Mouse (Mus musculus) MEL (cell line): ENCODE measurements at regions not wholly inside any gene's neighbourhood (a gene's known extent, or its start where the extent isn't known, plus 50 kb on each side); places are given as distances from the start of the nearest gene placed in this dataset.

ENCODE experiments used
- DNase-seq: peaks from one replicate; pipeline ENCODE4 v3.0.0; 2011; ENCODE audit warnings: low read depth, low spot score
- H3K27ac ChIP-seq: 2 replicates; pipeline ENCODE4 v1.5.1; 2012; ENCODE audit warnings: low read depth, mild to moderate bottlenecking, control low read depth, low read length, moderate library complexity; ENCODE audit not compliant: control insufficient read depth
- H3K27me3 ChIP-seq, 2 experiments: fragments of 150-350 bp in 1 of 2; sonication (generic) in 1 of 2; 2 replicates each; pipeline ENCODE4 v1.6.1; 2012; ENCODE audit warnings: low read length in 2 of 2, mild to moderate bottlenecking in 2 of 2, improper control_type of control experiment in 1 of 2, moderate library complexity in 1 of 2; ENCODE audit not compliant: insufficient read depth in 2 of 2, control insufficient read depth in 1 of 2
- H3K36me3 ChIP-seq, 2 experiments: 2 replicates each; pipeline ENCODE4 v1.6.1; 2012 to 2014; ENCODE audit warnings: low read length in 2 of 2, improper control_type of control experiment in 1 of 2, inconsistent platforms in 1 of 2, mild to moderate bottlenecking in 1 of 2; ENCODE audit not compliant: insufficient read depth in 2 of 2, control insufficient read depth in 1 of 2
- H3K4me1 ChIP-seq, 2 experiments: fragments of 150-350 bp in 1 of 2; sonication (generic) in 1 of 2; 2 replicates each; pipeline ENCODE4 v1.6.1; 2012; ENCODE audit warnings: low read length in 2 of 2, improper control_type of control experiment in 1 of 2, mild to moderate bottlenecking in 1 of 2; ENCODE audit not compliant: insufficient read depth in 2 of 2, control insufficient read depth in 1 of 2
- H3K4me3 ChIP-seq, 2 experiments: fragments of 150-350 bp in 1 of 2; sonication (generic) in 1 of 2; 2 replicates each; pipeline ENCODE4 v1.5.1; 2012; ENCODE audit warnings: low read depth in 2 of 2, low read length in 2 of 2, mild to moderate bottlenecking in 2 of 2, moderate library complexity in 2 of 2, control low read depth in 1 of 2, improper control_type of control experiment in 1 of 2; ENCODE audit not compliant: control insufficient read depth in 1 of 2, insufficient read depth in 1 of 2
- H3K79me2 ChIP-seq: 2 replicates; pipeline ENCODE4 v1.6.1; 2012; ENCODE audit warnings: mild to moderate bottlenecking, low read length, moderate library complexity; ENCODE audit not compliant: control insufficient read depth, poor library complexity, insufficient read depth
- H3K9ac ChIP-seq: 2 replicates; pipeline ENCODE4 v1.6.1; 2012; ENCODE audit warnings: low read depth, mild to moderate bottlenecking, control low read depth, low read length, moderate library complexity; ENCODE audit not compliant: control insufficient read depth, poor library complexity, severe bottlenecking
- H3K9me3 ChIP-seq: fragments of 150-350 bp; sonication (generic); replicated peaks from 2 replicates; pipeline ENCODE4 v1.6.1; 2012; ENCODE audit warnings: mild to moderate bottlenecking, low read length, improper control_type of control experiment, moderate library complexity; ENCODE audit not compliant: insufficient read depth
- BHLHE40 ChIP-seq: IDR thresholded peaks from 2 replicates; pipeline ENCODE4 v1.6.1; 2012; ENCODE audit warnings: low read depth, mild to moderate bottlenecking, inconsistent platforms, low read length, improper control_type of control experiment, borderline replicate concordance
- CHD1 ChIP-seq: IDR thresholded peaks from 2 replicates; pipeline ENCODE4 v1.6.1; 2012; ENCODE audit warnings: low read depth, mild to moderate bottlenecking, inconsistent platforms, low read length, improper control_type of control experiment
- CHD2 ChIP-seq: IDR thresholded peaks from 2 replicates; pipeline ENCODE4 v1.6.1; 2011; ENCODE audit warnings: low read length, improper control_type of control experiment
- CTCF ChIP-seq, 3 experiments: IDR thresholded peaks in 2 of 3; conservative IDR thresholded peaks in 1 of 3; 2 replicates each; pipeline ENCODE4 v1.5.1; 2011 to 2012; ENCODE audit warnings: low read length in 3 of 3, low read depth in 2 of 3, mild to moderate bottlenecking in 2 of 3, improper control_type of control experiment in 1 of 3, inconsistent platforms in 1 of 3, mixed read lengths in 1 of 3, moderate library complexity in 1 of 3; ENCODE audit not compliant: control insufficient read depth in 1 of 3, insufficient read depth in 1 of 3, poor library complexity in 1 of 3, severe bottlenecking in 1 of 3
- E2F4 ChIP-seq: IDR thresholded peaks from 2 replicates; pipeline ENCODE4 v1.6.1; 2011; ENCODE audit warnings: low read depth, low read length, improper control_type of control experiment, borderline replicate concordance
- ELF1 ChIP-seq: IDR thresholded peaks from 2 replicates; pipeline ENCODE4 v1.6.1; 2014; ENCODE audit warnings: low read depth, mild to moderate bottlenecking, inconsistent platforms, low read length, improper control_type of control experiment, moderate library complexity
- EP300 ChIP-seq, 2 experiments: IDR thresholded peaks; 2 replicates each; pipeline ENCODE4 v1.6.1; 2011; ENCODE audit warnings: improper control_type of control experiment in 2 of 2, low read length in 2 of 2, low read depth in 1 of 2, mild to moderate bottlenecking in 1 of 2
- ETS1 ChIP-seq: IDR thresholded peaks from 2 replicates; pipeline ENCODE4 v1.6.1; 2012; ENCODE audit warnings: low read depth, mild to moderate bottlenecking, inconsistent platforms, low read length, improper control_type of control experiment, moderate library complexity
- GABPA ChIP-seq: IDR thresholded peaks from 2 replicates; pipeline ENCODE4 v1.6.1; 2012; ENCODE audit warnings: low read depth, mild to moderate bottlenecking, inconsistent platforms, low read length, improper control_type of control experiment, moderate library complexity
- GATA1 ChIP-seq: IDR thresholded peaks from 2 replicates; pipeline ENCODE4 v1.6.1; 2011; ENCODE audit warnings: low read depth, low read length, improper control_type of control experiment
- JUND ChIP-seq: IDR thresholded peaks from 2 replicates; pipeline ENCODE4 v1.6.1; 2011; ENCODE audit warnings: low read depth, mild to moderate bottlenecking, improper control_type of control experiment, low read length
- KAT2A ChIP-seq: conservative IDR thresholded peaks from 2 replicates; pipeline ENCODE4 v1.6.1; 2012; ENCODE audit warnings: low read depth, low read length, improper control_type of control experiment, inconsistent platforms
- MAFK ChIP-seq: IDR thresholded peaks from 2 replicates; pipeline ENCODE4 v1.6.1; 2011; ENCODE audit warnings: low read depth, mild to moderate bottlenecking, low read length, improper control_type of control experiment, borderline replicate concordance
- MAX ChIP-seq: IDR thresholded peaks from 2 replicates; pipeline ENCODE4 v1.6.1; 2011; ENCODE audit warnings: low read length, improper control_type of control experiment
- MAZ ChIP-seq: IDR thresholded peaks from 2 replicates; pipeline ENCODE4 v1.6.1; 2012; ENCODE audit warnings: low read depth, mild to moderate bottlenecking, inconsistent platforms, low read length, improper control_type of control experiment
- MEF2A ChIP-seq: IDR thresholded peaks from 2 replicates; pipeline ENCODE4 v1.6.1; 2014; ENCODE audit warnings: low read depth, mild to moderate bottlenecking, inconsistent platforms, low read length, improper control_type of control experiment; ENCODE audit not compliant: poor library complexity, insufficient replicate concordance, severe bottlenecking; ENCODE audit errors: extremely low read depth
- MXI1 ChIP-seq: IDR thresholded peaks from 2 replicates; pipeline ENCODE4 v1.6.1; 2011; ENCODE audit warnings: mild to moderate bottlenecking, low read depth, low read length, improper control_type of control experiment
- MYB ChIP-seq: IDR thresholded peaks from 2 replicates; pipeline ENCODE4 v1.6.1; 2011; ENCODE audit warnings: mild to moderate bottlenecking, low read depth, low read length, improper control_type of control experiment
- MYC ChIP-seq: IDR thresholded peaks from 2 replicates; pipeline ENCODE4 v1.6.1; 2011; ENCODE audit warnings: low read depth, mild to moderate bottlenecking, low read length, improper control_type of control experiment, moderate library complexity
- NELFE ChIP-seq: IDR thresholded peaks from 2 replicates; pipeline ENCODE4 v1.6.1; 2011; ENCODE audit warnings: low read depth, low read length, improper control_type of control experiment
- NRF1 ChIP-seq: IDR thresholded peaks from 2 replicates; pipeline ENCODE4 v1.6.1; 2014; ENCODE audit warnings: low read depth, mild to moderate bottlenecking, inconsistent platforms, low read length, improper control_type of control experiment, moderate library complexity; ENCODE audit not compliant: poor library complexity, insufficient read depth, severe bottlenecking
- POLR2A ChIP-seq, 2 experiments: IDR thresholded peaks; 2 replicates each; pipeline ENCODE4 v1.6.1; 2011 to 2012; ENCODE audit warnings: low read length in 2 of 2, mild to moderate bottlenecking in 2 of 2, control low read depth in 1 of 2, improper control_type of control experiment in 1 of 2, low read depth in 1 of 2, moderate library complexity in 1 of 2; ENCODE audit not compliant: control insufficient read depth in 1 of 2, insufficient read depth in 1 of 2, poor library complexity in 1 of 2
- POLR2AphosphoS2 ChIP-seq: IDR thresholded peaks from 2 replicates; pipeline ENCODE4 v1.6.1; 2011; ENCODE audit warnings: low read length, improper control_type of control experiment
- POLR2AphosphoS5 ChIP-seq: IDR thresholded peaks from 2 replicates; pipeline ENCODE4 v1.6.1; 2012; ENCODE audit warnings: low read depth, borderline replicate concordance, mild to moderate bottlenecking, inconsistent platforms, low read length, moderate library complexity, mixed read lengths
- RAD21 ChIP-seq: IDR thresholded peaks from 2 replicates; pipeline ENCODE4 v1.6.1; 2011; ENCODE audit warnings: mild to moderate bottlenecking, low read depth, low read length, improper control_type of control experiment
- RCOR1 ChIP-seq: IDR thresholded peaks from 2 replicates; pipeline ENCODE4 v1.6.1; 2012; ENCODE audit warnings: low read depth, mild to moderate bottlenecking, inconsistent platforms, low read length, improper control_type of control experiment
- SIN3A ChIP-seq: IDR thresholded peaks from 2 replicates; pipeline ENCODE4 v1.6.1; 2012; ENCODE audit warnings: low read length, improper control_type of control experiment, inconsistent platforms
- SMC3 ChIP-seq: IDR thresholded peaks from 2 replicates; pipeline ENCODE4 v1.6.1; 2011; ENCODE audit warnings: low read depth, low read length, improper control_type of control experiment
- TAL1 ChIP-seq: IDR thresholded peaks from 2 replicates; pipeline ENCODE4 v1.6.1; 2012; ENCODE audit warnings: mild to moderate bottlenecking, inconsistent platforms, low read length, moderate library complexity, mixed read lengths
- TBP ChIP-seq: IDR thresholded peaks from 2 replicates; pipeline ENCODE4 v1.8.0; 2011; ENCODE audit warnings: low read depth, low read length, improper control_type of control experiment
- TCF12 ChIP-seq: IDR thresholded peaks from 2 replicates; pipeline ENCODE4 v1.6.1; 2014; ENCODE audit warnings: low read depth, mild to moderate bottlenecking, inconsistent platforms, low read length, improper control_type of control experiment, moderate library complexity
- UBTF ChIP-seq: IDR thresholded peaks from 2 replicates; pipeline ENCODE4 v1.6.1; 2012; ENCODE audit warnings: low read depth, mild to moderate bottlenecking, inconsistent platforms, low read length, improper control_type of control experiment, moderate library complexity, borderline replicate concordance; ENCODE audit not compliant: insufficient read depth
- USF1 ChIP-seq: IDR thresholded peaks from 2 replicates; pipeline ENCODE4 v1.6.1; 2014; ENCODE audit warnings: low read depth, mild to moderate bottlenecking, inconsistent platforms, low read length, improper control_type of control experiment, moderate library complexity
- USF2 ChIP-seq, 2 experiments: IDR thresholded peaks; 2 replicates each; pipeline ENCODE4 v1.6.1; 2011 to 2012; ENCODE audit warnings: improper control_type of control experiment in 2 of 2, low read length in 2 of 2, borderline replicate concordance in 1 of 2, inconsistent platforms in 1 of 2, low read depth in 1 of 2, mild to moderate bottlenecking in 1 of 2; ENCODE audit not compliant: insufficient read depth in 1 of 2
- ZC3H11A ChIP-seq: IDR thresholded peaks from 2 replicates; pipeline ENCODE4 v1.6.1; 2012; ENCODE audit warnings: low read depth, mild to moderate bottlenecking, inconsistent platforms, low read length, improper control_type of control experiment
- ZMIZ1 ChIP-seq: IDR thresholded peaks from 2 replicates; pipeline ENCODE4 v1.6.1; 2012; ENCODE audit warnings: low read depth, mild to moderate bottlenecking, inconsistent platforms, low read length, improper control_type of control experiment, moderate library complexity
- ZNF384 ChIP-seq: IDR thresholded peaks from 2 replicates; pipeline ENCODE4 v1.6.1; 2012; ENCODE audit warnings: low read depth, mild to moderate bottlenecking, inconsistent platforms, low read length, improper control_type of control experiment

DNA sequence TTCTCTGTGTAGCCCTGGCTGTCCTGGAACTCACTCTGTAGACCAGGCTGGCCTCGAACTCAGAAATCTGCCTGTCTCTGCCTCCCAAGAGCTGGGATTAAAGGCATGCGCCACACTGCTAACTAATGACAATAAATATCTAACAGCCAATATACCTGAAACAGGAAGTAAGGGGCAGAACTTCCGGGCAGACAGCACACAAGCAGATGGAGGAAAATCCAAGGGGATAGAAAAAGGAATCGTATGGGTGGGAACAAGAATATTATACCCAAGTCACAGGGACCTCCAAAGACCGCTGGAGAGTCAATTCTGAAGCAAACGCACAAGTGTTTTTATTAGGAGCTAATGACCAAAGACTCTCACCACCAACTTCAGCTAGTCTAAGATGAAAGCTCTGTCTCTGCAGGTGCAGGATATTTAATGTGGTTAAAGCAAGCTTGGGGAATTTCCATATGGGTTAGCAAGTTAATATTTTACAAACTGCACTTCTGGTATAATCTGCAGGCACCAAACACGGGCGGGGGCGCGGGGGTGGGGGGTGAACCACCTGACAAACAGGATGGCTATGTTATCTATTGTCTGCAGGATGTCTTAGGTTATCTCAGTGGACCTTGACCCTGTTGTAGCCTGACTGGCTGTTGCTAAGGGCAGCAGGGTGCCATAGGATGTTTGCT is 1122.3 kb upstream of the Cited2 start:
- Histone ChIP-seq H3K9me3 (no peaks in the 10 kb centered on the region), H3K9ac (no peak overlapping the region), H3K79me2 (no peaks in the 10 kb centered on the region), H3K4me1 (peaks cover 9 to 14% of the 10 kb centered on the region in 2 experiments; a peak in 3 of 4 replicates), H3K36me3 (peaks cover 0 to 17% of the 10 kb centered on the region in 2 experiments; a peak in 2 of 4 replicates), H3K4me3 (no peak overlapping the region), H3K27me3 (no peaks in the 10 kb centered on the region), H3K27ac (peak overlapping the region; percentile 84)
- TF ChIP-seq ZMIZ1 (no peak), MAZ (peak; percentile 92), MAX (no peak), GATA1 (peak; percentile 86), ETS1 (peak; percentile 83), NRF1 (no peak), E2F4 (no peak), KAT2A (no peak), GABPA (no peak), POLR2A (IDR thresholded peaks at IDR 0.05; ENCODE audit: control insufficient read depth in 1 of 2, insufficient read depth in 1 of 2, low read depth in 1 of 2, low read length in 2 of 2, poor library complexity in 1 of 2) (no peak), UBTF (no peak), TCF12 (peak; percentile 97), MEF2A (no peak), USF2 (IDR thresholded peaks at IDR 0.05; ENCODE audit: borderline replicate concordance in 1 of 2, insufficient read depth in 1 of 2, low read depth in 1 of 2, low read length in 2 of 2) (no peak), BHLHE40 (peak; percentile 46; the same call in 1 of the 2 replicates), USF1 (peak; percentile 74; the same call in 1 of the 2 replicates), SMC3 (no peak), CHD1 (no peak), MYC (no peak), TAL1 (peak; percentile 94), POLR2AphosphoS5 (no peak), RAD21 (no peak), ZC3H11A (no peak), ZNF384 (no peak), POLR2AphosphoS2 (no peak), MYB (peak; percentile 30; the same call in 1 of the 2 replicates), CTCF (IDR thresholded peaks at IDR 0.05 in 2 of 3, conservative IDR thresholded peaks at IDR 0.05 in 1 of 3; ENCODE audit: control insufficient read depth in 1 of 3, insufficient read depth in 1 of 3, low read depth in 2 of 3, low read length in 3 of 3, poor library complexity in 1 of 3, severe bottlenecking in 1 of 3) (no peak), EP300 (IDR thresholded peaks at IDR 0.05; ENCODE audit: low read depth in 1 of 2, low read length in 2 of 2) (peak; percentile 79 to 96), JUND (no peak), ELF1 (0 out of 2 replicates have a peak, but pooled peaks have one; percentile 8), MAFK (no peak), MXI1 (peak; percentile 19; the same call in 1 of the 2 replicates), RCOR1 (peak; percentile 72), CHD2 (no peak), TBP (no peak), SIN3A (peak; percentile 64), NELFE (no peak)
- peak; percentile 83 for DNase-seq
